Mouse (Mus musculus): ENCODE measurements around the gene Alb. TPM values are rescaled to one million over a fixed set of nuclear protein-coding genes. Genes with fewer than 3 reads are reported as not detected.

Alb gene
- polyA plus RNA-seq, 1 experiment = 0.23 TPM

- no peak for DNase-seq
- no peaks in the 10 kb centered on the region for H3K4me1 ChIP-seq (replicated peaks; ENCODE audit: control insufficient read depth, insufficient read depth, low read length)
- H3K36me3 ChIP-seq (ENCODE audit: control insufficient read depth, insufficient read depth, low read length) = no peaks in the 10 kb centered on the region
- H3K27ac ChIP-seq (ENCODE audit: control insufficient read depth, insufficient read depth, low read length) = no peak overlapping the region
- no peaks in the 10 kb centered on the region for H3K27me3 ChIP-seq (ENCODE audit: control insufficient read depth, insufficient read depth, low read length)
- TF ChIP-seq CTCF (IDR thresholded peaks at IDR 0.05; ENCODE audit: borderline replicate concordance, control insufficient read depth, extremely low read depth, insufficient read depth, low read length, poor library complexity) (no peak), POLR2A (IDR thresholded peaks at IDR 0.05; ENCODE audit: control insufficient read depth, extremely low read depth, insufficient read depth, low read length, poor library complexity) (no peak)
- H3K4me3 ChIP-seq (ENCODE audit: control insufficient read depth, insufficient read depth, low read length) = no peak overlapping the region
- WGBS = 97% methylated on average over 7 of the region's 7 CpGs
Observed at GRCm38 (mm10) chr5:90485597-90485996, 24.9 kb downstream of the Alb start.

DNA sequence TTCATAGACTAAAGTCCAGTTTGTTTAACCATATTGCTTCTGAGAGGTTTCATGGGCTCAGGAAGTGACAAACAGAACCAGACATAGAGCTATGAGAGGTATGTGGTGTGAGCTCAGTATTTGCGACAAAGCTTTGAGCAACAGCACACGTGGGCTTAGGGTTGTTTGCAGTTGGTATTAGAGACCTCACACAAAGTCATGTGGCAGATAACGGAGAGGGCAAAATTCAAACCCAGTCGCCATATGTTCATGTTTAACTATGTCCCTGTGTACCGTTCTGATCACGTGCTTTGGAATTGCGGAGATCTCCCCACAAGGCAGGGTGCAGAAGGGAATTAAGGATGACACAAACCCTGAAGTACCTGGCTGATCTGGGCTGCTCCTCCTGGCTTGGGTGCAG lies 27.6 kb downstream of the Alb start:
- no peak overlapping the region for H3K27ac ChIP-seq (ENCODE audit: control insufficient read depth, insufficient read depth, low read length)
- no peak for DNase-seq
- WGBS = 94% methylated on average over 7 of the region's 7 CpGs
- no peaks in the 10 kb centered on the region for H3K27me3 ChIP-seq (ENCODE audit: control insufficient read depth, insufficient read depth, low read length)
- H3K4me3 ChIP-seq (ENCODE audit: control insufficient read depth, insufficient read depth, low read length) = no peak overlapping the region
- no peak for TF ChIP-seq POLR2A (IDR thresholded peaks at IDR 0.05; ENCODE audit: control insufficient read depth, extremely low read depth, insufficient read depth, low read length, poor library complexity)
- TF ChIP-seq CTCF (IDR thresholded peaks at IDR 0.05; ENCODE audit: borderline replicate concordance, control insufficient read depth, extremely low read depth, insufficient read depth, low read length, poor library complexity) = no peak
- H3K36me3 ChIP-seq (ENCODE audit: control insufficient read depth, insufficient read depth, low read length) = no peaks in the 10 kb centered on the region
- H3K4me1 ChIP-seq (replicated peaks; ENCODE audit: control insufficient read depth, insufficient read depth, low read length) = no peaks in the 10 kb centered on the region

DNA sequence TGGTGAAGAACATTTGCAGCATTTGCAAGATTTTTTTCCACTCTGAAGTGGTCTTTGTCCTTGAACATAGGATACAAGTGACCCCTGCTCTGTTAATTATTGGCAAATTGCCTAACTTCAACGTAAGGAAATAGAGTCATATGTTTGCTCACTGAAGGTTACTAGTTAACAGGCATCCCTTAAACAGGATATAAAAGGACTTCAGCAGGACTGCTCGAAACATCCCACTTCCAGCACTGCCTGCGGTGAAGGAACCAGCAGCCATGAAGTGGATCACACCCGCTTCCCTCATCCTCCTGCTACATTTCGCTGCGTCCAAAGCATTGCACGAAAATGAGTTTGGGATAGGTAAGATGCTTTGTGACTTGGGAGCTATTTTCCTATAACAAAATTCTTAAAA lies 29.8 kb downstream of the Alb start, which contains the start of gene Afp:
TSS of gene Afp (plus strand) at position 220 of the 400 bp plus-strand sequence.
- WGBS = 97% methylated on average over 7 of the region's 7 CpGs
- TF ChIP-seq CTCF (IDR thresholded peaks at IDR 0.05; ENCODE audit: borderline replicate concordance, control insufficient read depth, extremely low read depth, insufficient read depth, low read length, poor library complexity) (no peak), POLR2A (IDR thresholded peaks at IDR 0.05; ENCODE audit: control insufficient read depth, extremely low read depth, insufficient read depth, low read length, poor library complexity) (no peak)
- H3K36me3 ChIP-seq (ENCODE audit: control insufficient read depth, insufficient read depth, low read length) = no peaks in the 10 kb centered on the region
- H3K27ac ChIP-seq (ENCODE audit: control insufficient read depth, insufficient read depth, low read length) = no peak within 1 kb of the TSS
- no peak for DNase-seq
- no peak within 1 kb of the TSS for H3K4me3 ChIP-seq (ENCODE audit: control insufficient read depth, insufficient read depth, low read length)
- no peaks in the 10 kb centered on the region for H3K4me1 ChIP-seq (replicated peaks; ENCODE audit: control insufficient read depth, insufficient read depth, low read length)
- no peaks in the 10 kb centered on the region for H3K27me3 ChIP-seq (ENCODE audit: control insufficient read depth, insufficient read depth, low read length)

DNA sequence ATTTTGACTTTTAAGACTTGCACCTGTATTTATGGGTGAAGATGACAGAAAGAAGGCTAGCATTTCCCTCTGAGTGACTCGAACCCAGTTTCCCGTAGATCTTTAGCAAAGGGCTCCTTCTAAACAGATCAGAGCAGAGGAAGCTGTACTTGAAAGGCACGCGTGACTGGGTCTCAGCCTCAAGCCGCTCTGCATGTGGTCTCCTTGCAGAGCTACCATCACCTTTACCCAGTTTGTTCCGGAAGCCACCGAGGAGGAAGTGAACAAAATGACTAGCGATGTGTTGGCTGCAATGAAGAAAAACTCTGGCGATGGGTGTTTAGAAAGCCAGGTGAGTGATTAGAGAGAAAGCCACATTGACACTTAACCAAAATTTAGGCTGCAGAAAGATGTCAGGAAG lies 31.7 kb downstream of the Alb start:
- TF ChIP-seq POLR2A (IDR thresholded peaks at IDR 0.05; ENCODE audit: control insufficient read depth, extremely low read depth, insufficient read depth, low read length, poor library complexity) = 0 out of 2 replicates have a peak, but pooled peaks have one; percentile 32
- no peak for TF ChIP-seq CTCF (IDR thresholded peaks at IDR 0.05; ENCODE audit: borderline replicate concordance, control insufficient read depth, extremely low read depth, insufficient read depth, low read length, poor library complexity)
- Histone ChIP-seq H3K27me3 (ENCODE audit: control insufficient read depth, insufficient read depth, low read length) (no peaks in the 10 kb centered on the region), H3K27ac (ENCODE audit: control insufficient read depth, insufficient read depth, low read length) (peak overlapping the region; percentile 9; the same call in 1 of the 2 replicates), H3K36me3 (ENCODE audit: control insufficient read depth, insufficient read depth, low read length) (no peaks in the 10 kb centered on the region), H3K4me1 (replicated peaks; ENCODE audit: control insufficient read depth, insufficient read depth, low read length) (no peaks in the 10 kb centered on the region), H3K4me3 (ENCODE audit: control insufficient read depth, insufficient read depth, low read length) (no peak overlapping the region)
- DNase-seq = peak; percentile 65
- 3% methylated on average over 9 of the region's 9 CpGs for WGBS

- WGBS = 97% methylated on average over 4 of the region's 4 CpGs
Observed at GRCm38 (mm10) chr5:90494308-90494707, 33.6 kb downstream of the Alb start.

GRCm38 (mm10) chr5:90499509-90499908 lies 38.8 kb downstream of the Alb start:
- Histone ChIP-seq H3K4me1 (replicated peaks; ENCODE audit: control insufficient read depth, insufficient read depth, low read length) (no peaks in the 10 kb centered on the region), H3K4me3 (ENCODE audit: control insufficient read depth, insufficient read depth, low read length) (no peak overlapping the region), H3K36me3 (ENCODE audit: control insufficient read depth, insufficient read depth, low read length) (no peaks in the 10 kb centered on the region), H3K27ac (ENCODE audit: control insufficient read depth, insufficient read depth, low read length) (no peak overlapping the region), H3K27me3 (ENCODE audit: control insufficient read depth, insufficient read depth, low read length) (no peaks in the 10 kb centered on the region)
- TF ChIP-seq CTCF (IDR thresholded peaks at IDR 0.05; ENCODE audit: borderline replicate concordance, control insufficient read depth, extremely low read depth, insufficient read depth, low read length, poor library complexity) (no peak), POLR2A (IDR thresholded peaks at IDR 0.05; ENCODE audit: control insufficient read depth, extremely low read depth, insufficient read depth, low read length, poor library complexity) (no peak)
- DNase-seq = no peak
- WGBS = 92% methylated on average over 7 of the region's 7 CpGs

More at GRCm38 (mm10) chr5:90494308-90494707, 33.6 kb downstream of the Alb start:
- no peak for DNase-seq
- no peak for TF ChIP-seq POLR2A (IDR thresholded peaks at IDR 0.05; ENCODE audit: control insufficient read depth, extremely low read depth, insufficient read depth, low read length, poor library complexity)
- no peak for TF ChIP-seq CTCF (IDR thresholded peaks at IDR 0.05; ENCODE audit: borderline replicate concordance, control insufficient read depth, extremely low read depth, insufficient read depth, low read length, poor library complexity)
- no peaks in the 10 kb centered on the region for H3K36me3 ChIP-seq (ENCODE audit: control insufficient read depth, insufficient read depth, low read length)
- no peak overlapping the region for H3K4me3 ChIP-seq (ENCODE audit: control insufficient read depth, insufficient read depth, low read length)
- no peaks in the 10 kb centered on the region for H3K4me1 ChIP-seq (replicated peaks; ENCODE audit: control insufficient read depth, insufficient read depth, low read length)
- H3K27ac ChIP-seq (ENCODE audit: control insufficient read depth, insufficient read depth, low read length) = no peak overlapping the region
- H3K27me3 ChIP-seq (ENCODE audit: control insufficient read depth, insufficient read depth, low read length) = no peaks in the 10 kb centered on the region

DNA sequence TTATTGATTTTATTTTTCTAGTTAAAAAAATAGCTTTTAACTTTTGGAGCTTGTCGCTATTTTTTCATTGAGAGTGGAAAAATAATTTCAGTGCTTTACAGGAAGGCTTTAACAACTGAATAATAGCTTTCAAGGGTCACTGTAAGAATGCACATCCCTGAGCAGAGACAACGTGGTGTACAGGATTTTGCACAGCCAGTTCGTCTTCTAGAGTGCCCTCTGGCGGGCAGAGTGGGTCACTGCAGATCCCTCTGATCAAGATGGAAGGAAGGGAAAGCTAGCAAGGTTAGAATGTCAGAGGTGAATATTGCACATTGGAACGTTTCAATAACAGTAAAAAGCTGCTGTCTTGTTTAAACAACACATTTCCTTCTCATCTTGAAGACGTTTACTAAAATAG lies 40.0 kb downstream of the Alb start:
- WGBS = 7% methylated on average over 6 of the region's 6 CpGs
- DNase-seq = peak; percentile 79
- H3K4me3 ChIP-seq (ENCODE audit: control insufficient read depth, insufficient read depth, low read length) = no peak overlapping the region
- TF ChIP-seq CTCF (IDR thresholded peaks at IDR 0.05; ENCODE audit: borderline replicate concordance, control insufficient read depth, extremely low read depth, insufficient read depth, low read length, poor library complexity) = peak; percentile 39; the same call in 1 of the 2 replicates
- no peak for TF ChIP-seq POLR2A (IDR thresholded peaks at IDR 0.05; ENCODE audit: control insufficient read depth, extremely low read depth, insufficient read depth, low read length, poor library complexity)
- no peak overlapping the region for H3K27ac ChIP-seq (ENCODE audit: control insufficient read depth, insufficient read depth, low read length)
- H3K27me3 ChIP-seq (ENCODE audit: control insufficient read depth, insufficient read depth, low read length) = no peaks in the 10 kb centered on the region
- H3K4me1 ChIP-seq (replicated peaks; ENCODE audit: control insufficient read depth, insufficient read depth, low read length) = peaks cover 4% of the 10 kb centered on the region; the same call in 1 of the 2 replicates
- H3K36me3 ChIP-seq (ENCODE audit: control insufficient read depth, insufficient read depth, low read length) = no peaks in the 10 kb centered on the region
